Comparison of ENCODE assay signal across 20 mouse cellular contexts in the genomic region with DNA sequence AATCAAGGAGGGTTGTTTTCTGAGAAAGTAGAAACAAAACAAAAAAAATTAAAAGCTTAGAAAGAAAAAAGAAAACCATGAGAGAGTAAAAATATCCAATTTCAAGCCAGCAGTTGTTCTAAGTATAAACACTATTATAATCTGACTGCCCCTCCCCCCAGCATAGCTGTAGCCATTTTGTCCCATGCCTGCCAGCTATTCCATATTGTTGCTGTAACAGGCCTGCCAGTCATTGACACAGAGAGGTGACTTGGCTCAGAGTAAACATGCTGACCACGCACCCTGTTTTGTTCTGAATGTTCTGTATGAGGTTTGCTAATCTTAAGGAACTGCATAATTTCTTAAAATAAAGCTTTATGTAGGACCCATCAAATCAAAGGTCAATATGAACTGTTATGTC.
DNase-seq lines count a peak whose midpoint lies in the region; ATAC-seq and TF ChIP-seq lines count a peak whose summit lies in the region.
"Had no signal": no experiment of that assay in that cellular context is flagged by ENCODE, and none has a peak within 500 bp of the region (broad histone marks: within the 10 kb centered on the region; RNA-seq: fewer than 3 reads in every experiment).

No protein-coding gene starts in this region.

- intact Hi-C loops in left cerebral cortex, postnatal 25 days (cut with DNase I) = no loop called here

- TF ChIP-seq CTCF in kidney, postnatal 0 days (IDR thresholded peaks at IDR 0.05; ENCODE audit: low read depth) = no peak

- no peak overlapping the region for H3K4me2 ChIP-seq in kidney, postnatal 0 days (ENCODE audit: low read length)
- no peak overlapping the region for H3K4me2 ChIP-seq in lung, embryonic 16.5 days (ENCODE audit: low read depth, low read length)
- H3K4me2 ChIP-seq: embryonic facial prominence, embryonic 12.5 days; forebrain, embryonic 13.5 days; forebrain, embryonic 15.5 days had no signal

- no peaks in the 10 kb centered on the region for H3K9me3 ChIP-seq in kidney, postnatal 0 days (replicated peaks; ENCODE audit: low read length)
- H3K9me3 ChIP-seq in lung, embryonic 16.5 days (ENCODE audit: control insufficient read depth, low read length) = no peaks in the 10 kb centered on the region
- H3K9me3 ChIP-seq: embryonic facial prominence, embryonic 10.5 days; embryonic facial prominence, embryonic 12.5 days; forebrain, embryonic 13.5 days; forebrain, embryonic 15.5 days had no signal

- H3K4me3 ChIP-seq in kidney, postnatal 0 days (replicated peaks; ENCODE audit: low read depth, low read length) = no peak overlapping the region
- H3K4me3 ChIP-seq in lung, embryonic 16.5 days (ENCODE audit: low read length) = no peak overlapping the region
- H3K4me3 ChIP-seq: embryonic facial prominence, embryonic 10.5 days; embryonic facial prominence, embryonic 12.5 days; forebrain, embryonic 13.5 days; forebrain, embryonic 15.5 days had no signal

- H3K36me3 ChIP-seq in kidney, postnatal 0 days (ENCODE audit: insufficient read depth, low read length) = no peaks in the 10 kb centered on the region
- no peaks in the 10 kb centered on the region for H3K36me3 ChIP-seq in lung, embryonic 16.5 days (ENCODE audit: control insufficient read depth, insufficient read depth, low read length)
- H3K36me3 ChIP-seq: embryonic facial prominence, embryonic 10.5 days; embryonic facial prominence, embryonic 12.5 days; forebrain, embryonic 15.5 days had no signal

- no peaks in the 10 kb centered on the region for H3K27me3 ChIP-seq in kidney, postnatal 0 days (ENCODE audit: insufficient read depth, low read length)
- H3K27me3 ChIP-seq in lung, embryonic 16.5 days (ENCODE audit: control insufficient read depth, insufficient read depth, low read depth, low read length) = no peaks in the 10 kb centered on the region
- H3K27me3 ChIP-seq: embryonic facial prominence, embryonic 12.5 days; forebrain, embryonic 13.5 days; forebrain, embryonic 15.5 days had no signal

- no peak overlapping the region for H3K27ac ChIP-seq in kidney, postnatal 0 days
- no peak overlapping the region for H3K27ac ChIP-seq in lung, embryonic 16.5 days (ENCODE audit: low read length)
- H3K27ac ChIP-seq: embryonic facial prominence, embryonic 10.5 days; embryonic facial prominence, embryonic 12.5 days; forebrain, embryonic 13.5 days; forebrain, embryonic 15.5 days had no signal

- ATAC-seq in kidney, postnatal 0 days (replicated peaks; ENCODE audit: low FRiP score, low read depth) = no peak
- peak; percentile 78; the same call in 1 of the 2 replicates for ATAC-seq in lung, embryonic 16.5 days (ENCODE audit: low read depth)
- ATAC-seq: forebrain, embryonic 13.5 days; forebrain, embryonic 15.5 days had no signal

- DNase-seq in kidney, postnatal 0 days (ENCODE audit: low spot score) = peak; percentile 6
- DNase-seq in kidney, postnatal 10 days = no peak
- DNase-seq in lung, postnatal 14 days = no peak
- peak; percentile 39 for DNase-seq in lung, postnatal 10 days
- DNase-seq in lung, postnatal 25 days (ENCODE audit: low spot score) = no peak
- DNase-seq in 3T3-L1 (ENCODE audit: low read depth, low spot score) = peak; percentile 51
- no peak for DNase-seq in left cerebral cortex, postnatal 25 days (ENCODE audit: low spot score in 2 of 2)
- DNase-seq: adrenal gland, adult 8-10 months; adrenal gland, postnatal 14 days; adrenal gland, postnatal 36 days; cerebellum, adult 11-12 months; cerebellum, adult 2 months; cerebellum, adult 9-10 months; cerebellum, postnatal 10 days; cerebellum, postnatal 25 days had no signal

- H3K4me1 ChIP-seq in kidney, postnatal 0 days (replicated peaks; ENCODE audit: insufficient read depth, low read length) = no peaks in the 10 kb centered on the region
- no peaks in the 10 kb centered on the region for H3K4me1 ChIP-seq in lung, embryonic 16.5 days (replicated peaks; ENCODE audit: control insufficient read depth, insufficient read depth, low read length)
- H3K4me1 ChIP-seq: embryonic facial prominence, embryonic 10.5 days; embryonic facial prominence, embryonic 12.5 days; forebrain, embryonic 13.5 days; forebrain, embryonic 15.5 days had no signal

- H3K9ac ChIP-seq in kidney, postnatal 0 days (ENCODE audit: low read depth, low read length) = no peak overlapping the region
- no peak overlapping the region for H3K9ac ChIP-seq in lung, embryonic 16.5 days (ENCODE audit: low read length)
- H3K9ac ChIP-seq: embryonic facial prominence, embryonic 12.5 days; forebrain, embryonic 13.5 days; forebrain, embryonic 15.5 days had no signal

- 87% methylated on average over 1 of the region's 1 CpGs for WGBS in kidney, postnatal 0 days
- WGBS in lung, embryonic 16.5 days = 45% methylated on average over 1 of the region's 1 CpGs

Comparison
In these comparisons a context has a peak if more than half of its experiments do, and no peak if none do; other contexts are left out.
1. DNase-seq: peak in kidney, postnatal 0 days (single experiment), lung, postnatal 10 days (single experiment) and 3T3-L1 (single experiment); none in kidney, postnatal 10 days (single experiment), lung, postnatal 14 days (single experiment), lung, postnatal 25 days (single experiment) and left cerebral cortex, postnatal 25 days (0 of 2).